Mouse (Mus musculus): ENCODE measurements around the gene Rel. TPM values are rescaled to one million over a fixed set of nuclear protein-coding genes. Genes with fewer than 3 reads are reported as not detected.
A peak's percentile ranks its signal among the peaks of the same experiment; 100 is the strongest.
"Not testable (repeated sequence)": the region's sequence is repeated elsewhere in the genome, so short reads cannot be mapped to it uniquely, and the experiment has no call there.

Rel gene
- total RNA-seq (2022) = 1 to 10 TPM; 6.9 to 9.1 (median 7.5) TPM

DNA sequence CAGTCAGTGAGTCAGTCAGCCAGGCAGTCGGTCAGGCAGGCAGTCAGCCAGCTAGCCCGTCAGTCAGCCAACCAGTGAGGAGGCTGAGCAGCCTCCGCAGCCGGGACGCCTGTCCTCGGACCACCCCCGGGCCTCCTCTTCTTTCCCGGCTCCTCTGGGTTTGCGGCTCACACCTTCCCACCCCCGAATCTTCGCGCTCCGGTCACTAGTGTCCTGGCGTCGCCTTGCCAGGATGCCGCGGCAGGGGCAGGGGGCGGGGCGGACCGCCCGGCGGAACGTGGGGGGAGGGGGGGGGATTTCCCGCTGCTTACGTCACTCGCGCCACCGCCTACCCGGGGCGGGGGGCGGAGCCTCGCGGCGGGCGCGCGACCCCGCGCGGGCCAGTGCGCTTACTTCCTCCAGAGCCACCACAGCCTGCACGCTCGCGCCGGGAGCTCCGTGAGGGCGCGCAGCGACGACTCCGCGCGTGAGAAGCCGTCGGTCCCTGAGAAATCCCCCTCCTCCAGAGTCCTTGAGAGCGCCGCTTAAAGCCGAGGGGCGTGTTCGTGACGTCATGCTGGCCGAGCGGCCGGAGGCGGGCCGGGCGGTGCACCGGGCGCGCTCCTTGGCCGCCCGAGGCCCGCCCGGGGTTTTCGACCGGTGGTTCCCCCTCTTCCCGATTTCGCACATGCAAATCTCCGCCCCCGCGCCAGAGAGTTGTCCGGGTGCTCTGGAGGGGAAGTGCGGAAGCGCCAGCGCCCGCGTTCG, at the start of gene Rel:
Rel (minus strand) TSS at position 211 of the 747 bp plus-strand sequence.
- DNase-seq = peak; percentile 92

DNA sequence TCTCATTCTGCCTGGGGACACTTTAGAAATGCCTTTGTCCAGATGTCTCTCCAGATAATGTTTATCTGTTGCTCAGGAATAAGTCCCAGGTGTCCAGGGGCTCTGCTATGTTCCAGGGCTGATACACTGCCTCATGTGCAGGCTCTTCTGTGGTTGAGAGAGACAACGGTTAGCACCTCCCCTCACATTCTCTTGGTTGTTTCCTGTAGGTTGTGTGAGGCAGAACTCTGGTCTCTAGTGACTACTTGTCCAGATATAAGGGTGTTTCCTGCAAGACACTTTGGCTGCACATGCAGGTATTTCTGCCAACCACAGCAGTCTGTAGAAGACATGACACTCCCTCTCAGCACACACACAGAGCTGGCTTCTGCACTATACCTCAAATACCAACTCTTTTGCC, 48.0 kb upstream of the Rel start:
- DNase-seq = no peak

DNA sequence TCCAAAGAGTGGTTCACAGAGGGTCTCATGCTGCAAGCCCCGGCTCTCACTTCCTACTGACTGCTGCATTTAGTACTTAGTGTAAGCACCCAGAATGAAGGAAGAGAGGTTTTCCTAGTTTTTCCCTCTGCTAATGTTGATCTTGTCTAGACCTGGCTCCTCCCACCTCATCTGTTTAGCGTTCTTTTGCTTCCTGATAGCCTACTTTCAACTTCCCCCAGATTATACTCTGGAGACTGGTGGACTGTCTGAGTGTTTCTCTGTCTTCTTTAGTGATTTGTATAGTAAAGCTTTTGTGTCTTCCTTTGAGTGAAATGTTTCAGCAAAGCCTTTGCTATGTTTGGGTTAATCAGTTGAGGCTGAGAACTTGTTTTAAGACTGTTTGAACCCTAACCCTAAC, 40.0 kb upstream of the Rel start:
- no peak for DNase-seq

DNA sequence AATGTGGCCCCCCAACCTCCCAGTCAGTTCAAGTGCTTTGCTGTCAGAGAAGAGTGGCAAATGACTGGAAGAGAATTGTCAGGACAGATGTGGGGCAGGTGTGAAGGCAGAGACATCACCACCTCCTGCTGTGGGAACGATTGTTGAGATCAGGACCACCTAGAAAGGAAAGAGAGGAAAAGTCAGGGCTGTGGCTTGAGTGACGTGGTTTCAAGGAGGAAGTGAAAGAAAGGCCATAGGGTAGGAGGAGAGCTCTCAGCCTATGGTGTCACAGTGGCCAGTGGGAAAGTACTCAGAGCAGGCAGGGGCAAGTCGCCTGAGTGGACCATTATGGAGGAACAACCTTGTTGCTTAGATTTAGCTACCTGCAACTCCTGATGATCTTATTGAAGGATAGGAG, 34.9 kb upstream of the Rel start:
- DNase-seq = no peak

DNA sequence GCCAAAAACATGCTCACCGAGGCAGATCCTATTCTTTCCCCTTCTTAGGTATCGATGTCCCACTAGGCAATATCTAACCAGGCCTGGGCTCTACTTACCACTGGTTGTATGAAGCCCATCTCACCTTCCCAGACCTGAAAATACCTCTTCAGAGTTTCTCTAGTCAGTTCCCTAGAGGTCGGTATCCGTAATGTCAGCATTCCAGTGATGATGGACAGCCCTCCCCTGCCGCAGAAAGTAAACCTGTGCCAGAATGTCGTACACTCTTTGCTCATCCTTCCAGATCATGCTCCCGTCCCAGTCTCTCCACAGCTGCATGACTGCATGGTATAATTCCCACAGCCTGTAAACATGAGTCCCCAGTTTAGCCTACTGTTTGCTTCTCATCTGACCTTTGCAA, 32.4 kb upstream of the Rel start:
- no peak for DNase-seq

DNA sequence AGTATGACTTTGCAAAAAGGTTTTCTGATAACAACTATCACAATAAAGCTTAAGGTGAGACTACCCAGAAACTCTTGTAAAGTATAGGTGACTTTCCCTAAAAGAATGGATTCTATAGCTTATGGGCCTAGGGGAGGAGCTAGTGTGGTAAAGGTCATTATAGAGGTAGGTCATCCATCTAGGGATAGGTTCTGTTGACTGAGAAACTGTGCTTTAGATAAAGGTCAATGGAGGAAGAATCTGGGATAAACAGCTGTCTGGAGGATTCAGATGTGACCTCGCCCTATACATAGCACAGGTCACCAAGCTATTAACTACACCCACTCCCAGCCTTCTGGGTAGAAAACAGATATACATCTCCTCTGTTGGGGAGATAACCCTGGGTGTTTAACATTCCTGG, 31.5 kb upstream of the Rel start:
- no peak for DNase-seq

DNA sequence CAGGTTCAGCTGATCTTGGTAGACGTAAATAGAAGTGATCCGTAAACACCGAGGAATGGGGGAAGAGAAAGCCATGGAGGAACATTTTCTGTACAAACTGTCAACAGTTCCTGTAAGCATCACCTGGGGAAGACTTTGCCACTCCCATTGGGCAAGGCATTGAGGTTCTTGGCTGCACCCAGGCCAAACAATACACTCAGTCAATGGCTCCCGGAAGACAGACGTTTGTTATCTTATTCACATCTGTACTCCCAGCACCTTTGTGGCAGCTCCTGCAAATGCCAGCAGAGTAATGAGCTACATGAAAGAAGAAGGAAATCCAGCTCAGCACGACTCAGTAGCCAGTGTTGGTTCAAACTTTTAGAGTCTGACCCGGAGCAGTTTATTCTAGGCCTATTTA, 31.1 kb upstream of the Rel start:
- no peak for DNase-seq

DNA sequence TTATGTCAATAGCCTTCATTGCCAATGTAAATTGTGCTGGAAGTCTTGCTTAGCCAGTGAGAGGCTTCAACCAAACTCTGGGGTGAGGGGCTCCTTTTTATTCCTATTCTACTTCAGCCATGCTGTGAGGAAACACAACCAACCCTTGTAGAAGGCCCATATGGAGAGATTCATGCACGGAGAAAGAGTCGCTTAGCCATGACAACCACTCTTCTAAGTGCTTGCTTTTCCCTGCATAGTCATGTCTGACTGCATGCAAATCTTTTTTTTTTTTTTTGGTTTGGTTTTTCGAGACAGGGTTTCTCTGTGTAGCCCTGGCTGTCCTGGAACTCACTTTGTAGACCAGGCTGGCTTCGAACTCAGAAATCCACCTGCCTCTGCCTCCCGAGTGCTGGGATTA, 12.9 kb upstream of the Rel start:
- DNase-seq = not testable (repeated sequence)

DNA sequence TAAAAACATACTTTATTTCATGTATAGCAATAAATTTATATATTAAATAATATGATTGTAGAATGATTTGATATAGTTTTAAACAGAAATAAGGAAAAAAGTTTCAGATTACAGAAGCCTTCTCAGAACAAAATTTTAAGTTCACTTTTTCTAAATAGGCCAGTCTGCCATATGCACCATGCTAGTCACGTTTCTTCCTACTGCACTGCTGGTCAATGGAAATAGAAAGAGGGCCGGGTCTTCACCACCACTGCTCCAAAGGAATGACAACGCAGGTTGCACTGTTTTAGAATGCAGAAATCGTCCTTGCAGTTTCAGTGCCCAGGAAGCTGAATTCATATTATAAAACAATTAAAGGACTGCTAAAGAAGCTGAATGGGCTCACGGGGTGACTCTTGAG, 12.3 kb upstream of the Rel start:
- DNase-seq = no peak

DNA sequence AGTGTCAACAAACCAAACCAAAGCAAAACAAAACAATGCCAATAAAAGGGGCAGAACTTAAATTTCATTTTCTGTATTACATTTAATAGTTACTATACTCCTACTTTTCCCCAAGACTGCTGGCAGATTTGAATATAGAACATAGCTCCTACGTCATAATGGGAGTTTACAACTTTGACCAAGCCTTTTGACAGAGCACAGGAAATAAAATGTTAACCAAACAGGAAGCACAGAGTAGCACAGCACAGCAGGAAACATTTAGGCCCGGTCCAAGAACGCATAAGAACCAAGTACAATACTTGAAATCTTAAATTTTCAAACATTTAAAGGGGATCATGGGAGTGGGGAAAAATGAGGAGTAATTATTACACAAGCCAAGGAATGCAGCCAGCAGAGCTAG, 11.3 kb upstream of the Rel start:
- no peak for DNase-seq

DNA sequence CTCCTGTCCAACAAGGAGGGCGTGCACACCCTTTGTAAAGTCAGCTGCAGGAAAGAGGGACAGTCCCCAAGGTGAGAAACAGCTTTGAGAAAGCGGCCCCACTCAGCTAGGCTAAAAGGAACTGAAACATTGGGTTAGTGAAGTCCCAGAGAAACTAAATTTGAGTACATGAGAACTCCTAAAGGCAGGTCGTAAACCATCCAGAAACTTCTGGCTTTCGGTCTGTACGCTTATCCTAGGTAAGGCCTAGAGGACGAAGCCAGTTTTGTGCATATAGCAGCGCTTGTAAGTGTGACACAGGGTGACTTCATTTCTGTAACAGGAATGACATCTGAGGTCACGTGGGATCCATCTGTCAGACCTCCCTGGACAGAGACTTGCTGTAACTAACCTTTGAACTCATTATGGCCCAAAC, 8.0 kb upstream of the Rel start:
- DNase-seq = no peak

DNA sequence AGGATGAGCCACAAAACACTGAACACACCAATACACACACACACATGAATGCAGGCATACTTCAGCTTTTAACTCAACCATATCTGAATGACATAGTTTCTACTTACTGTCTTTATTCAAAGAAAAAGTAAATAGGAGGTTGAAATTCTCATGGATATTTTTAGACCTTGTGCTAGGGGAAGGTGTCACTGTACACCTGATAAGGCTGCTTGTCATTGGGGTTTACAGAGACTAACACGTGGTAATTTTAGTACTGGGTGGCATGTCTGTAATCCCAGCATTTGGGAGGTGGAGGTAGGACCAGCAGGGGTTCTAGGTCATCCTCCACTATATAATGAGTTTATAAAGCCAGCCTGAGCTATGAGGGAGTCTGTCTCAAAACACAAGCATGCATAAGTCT, 1.7 kb upstream of the Rel start:
- DNase-seq = no peak

DNA sequence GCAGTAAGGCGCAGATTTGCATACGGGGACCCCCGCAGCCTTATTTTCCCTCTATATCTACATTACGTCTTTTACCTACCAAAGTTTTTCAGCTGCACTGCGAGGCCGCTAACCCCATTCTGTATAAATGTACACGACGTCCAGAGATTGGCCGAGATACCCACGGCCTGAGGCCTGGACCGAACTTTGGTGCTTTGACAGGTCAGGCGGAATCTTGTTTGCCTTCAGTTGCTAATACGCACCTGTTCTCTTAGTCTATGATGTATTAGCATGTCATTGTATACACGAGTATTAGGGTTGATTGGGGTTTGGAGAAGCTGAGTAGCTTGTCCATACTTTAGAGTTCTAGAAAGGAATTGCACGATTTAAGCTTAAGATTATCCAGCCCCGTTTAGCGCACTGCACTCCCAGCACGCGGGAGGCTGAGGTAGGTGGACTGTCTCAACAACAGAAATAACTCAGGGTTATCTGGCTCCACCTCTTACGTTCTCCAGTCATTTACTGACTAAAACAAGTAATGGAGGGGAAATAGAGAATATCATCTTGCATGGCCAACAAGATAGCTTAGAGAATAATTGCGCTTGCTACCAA, 832 bp upstream of the Rel start:
- no peak for DNase-seq

DNA sequence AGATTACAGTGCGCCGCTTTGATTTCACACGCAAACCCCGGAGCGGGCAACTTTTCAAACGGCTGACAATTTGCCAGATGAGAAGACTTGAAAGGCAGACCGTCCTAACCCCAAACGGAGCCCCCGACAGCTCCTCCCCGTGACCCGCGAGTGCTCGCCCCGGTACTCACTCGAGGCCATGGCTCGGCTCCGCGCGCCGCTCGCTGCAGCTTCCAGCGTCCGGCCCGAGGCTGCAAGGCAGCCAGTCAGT, 335 bp downstream of the Rel start:
- DNase-seq = no peak

DNA sequence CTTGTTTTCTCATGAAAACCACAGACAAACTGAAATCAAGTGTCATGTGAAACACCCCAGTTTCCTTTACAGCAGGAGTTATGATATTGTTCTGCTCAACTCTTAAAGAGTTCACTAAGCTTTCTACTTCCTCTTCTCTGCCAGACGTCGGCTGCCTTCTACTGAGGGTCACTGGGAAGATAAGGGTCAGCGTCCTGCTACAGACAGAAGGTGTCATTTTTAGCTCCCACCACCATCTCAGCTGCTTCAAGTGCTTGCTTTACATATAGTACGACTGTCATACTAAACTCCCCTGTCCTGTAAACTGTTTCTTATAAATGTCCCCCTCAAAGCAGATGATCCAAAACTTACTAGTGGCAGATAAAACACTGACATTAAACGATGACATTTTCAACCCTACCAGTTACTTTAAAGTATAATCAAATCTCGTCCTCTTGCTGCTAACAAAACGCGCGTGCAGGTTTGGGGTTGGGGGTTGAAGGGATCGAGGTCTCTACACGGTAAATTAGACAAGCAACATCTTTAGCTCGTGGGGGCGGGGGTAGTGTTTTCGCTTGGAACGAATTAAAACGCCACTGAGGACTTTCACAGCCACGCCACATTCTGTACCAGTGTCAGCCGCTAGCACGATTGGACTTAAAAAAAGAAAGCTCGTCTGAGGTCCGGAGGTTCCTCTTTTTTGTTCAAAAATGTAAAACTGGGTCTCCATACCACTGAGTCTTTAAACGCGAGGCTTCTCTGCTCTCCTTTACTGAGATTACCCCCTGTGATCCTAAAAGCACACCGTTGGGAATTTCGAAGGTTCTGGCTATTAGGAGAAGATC, 872 bp downstream of the Rel start:
- DNase-seq = peak; percentile 13

DNA sequence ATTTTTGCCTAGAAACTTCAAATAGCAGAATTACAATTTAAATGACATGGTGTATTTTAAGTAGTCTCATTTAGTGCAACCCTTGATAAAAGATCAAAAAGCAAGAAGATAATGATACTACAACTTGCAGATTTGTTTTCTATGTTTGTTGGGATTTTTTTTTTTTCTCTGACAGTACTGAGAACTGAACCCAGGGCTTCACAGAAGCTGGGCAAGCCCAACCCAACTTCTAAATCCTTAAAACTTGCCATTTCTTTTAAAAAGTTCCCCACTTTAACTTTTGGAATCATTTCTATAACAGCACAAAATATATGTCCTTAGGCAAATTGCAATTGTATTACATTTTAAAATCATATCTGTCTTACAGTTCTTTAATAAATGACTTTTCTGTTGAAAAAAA, 1.7 kb downstream of the Rel start:
- DNase-seq = no peak

DNA sequence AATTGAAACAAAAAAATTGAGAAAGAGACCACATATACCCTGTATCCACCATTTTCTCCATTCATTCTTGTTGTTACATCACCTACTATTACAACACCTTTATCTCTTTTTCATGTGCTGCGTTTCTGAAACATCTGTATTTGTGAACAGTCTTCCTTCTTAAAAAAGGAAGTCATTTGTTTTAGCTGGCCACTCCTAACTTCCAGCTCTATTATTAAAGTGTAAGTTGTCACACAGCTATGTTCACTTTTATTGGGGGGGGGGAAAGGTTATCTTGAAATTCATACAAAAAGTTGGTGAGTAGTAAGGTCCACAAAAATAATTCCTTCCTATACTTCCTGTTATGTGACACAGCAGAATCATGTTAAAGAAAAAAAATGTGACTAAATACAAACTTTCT, 2.8 kb downstream of the Rel start:
- DNase-seq = no peak

DNA sequence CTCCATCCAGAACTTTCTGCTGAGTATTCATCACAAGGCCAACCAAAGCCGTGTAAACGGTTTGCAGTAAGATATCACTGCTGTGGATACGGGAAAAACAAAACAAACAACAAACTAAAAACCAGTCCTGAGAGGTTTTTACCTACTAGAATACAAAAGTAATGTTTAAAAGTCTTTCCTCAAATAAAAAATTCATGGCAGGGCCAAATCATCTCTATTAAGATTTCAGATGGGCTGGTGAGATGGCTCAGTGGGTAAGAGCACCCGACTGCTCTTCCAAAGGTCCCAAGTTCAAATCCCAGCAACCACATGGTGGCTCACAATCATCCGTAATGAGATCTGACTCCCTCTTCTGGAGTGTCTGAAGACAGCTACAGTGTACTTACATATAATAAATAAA, 3.4 kb downstream of the Rel start:
- DNase-seq = not testable (repeated sequence)

DNA sequence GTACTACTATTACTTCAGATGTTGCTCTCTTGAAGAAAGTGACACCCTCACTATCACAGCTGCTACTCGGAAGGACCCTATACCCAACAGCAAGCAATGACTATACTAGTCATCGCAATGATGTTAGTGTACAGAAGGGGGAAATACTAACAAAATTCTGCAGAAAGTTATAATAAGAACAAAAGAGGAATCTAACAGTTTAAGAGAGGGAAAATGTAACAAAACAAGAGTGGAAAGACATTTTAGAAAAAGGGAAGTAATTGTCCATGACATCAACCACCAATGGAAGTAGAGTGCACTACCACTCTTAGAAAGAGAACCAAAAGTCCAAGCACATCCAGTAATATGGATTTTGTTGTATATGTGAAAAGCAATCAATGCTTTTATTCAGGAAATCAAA, 8.1 kb downstream of the Rel start:
- no peak for DNase-seq

DNA sequence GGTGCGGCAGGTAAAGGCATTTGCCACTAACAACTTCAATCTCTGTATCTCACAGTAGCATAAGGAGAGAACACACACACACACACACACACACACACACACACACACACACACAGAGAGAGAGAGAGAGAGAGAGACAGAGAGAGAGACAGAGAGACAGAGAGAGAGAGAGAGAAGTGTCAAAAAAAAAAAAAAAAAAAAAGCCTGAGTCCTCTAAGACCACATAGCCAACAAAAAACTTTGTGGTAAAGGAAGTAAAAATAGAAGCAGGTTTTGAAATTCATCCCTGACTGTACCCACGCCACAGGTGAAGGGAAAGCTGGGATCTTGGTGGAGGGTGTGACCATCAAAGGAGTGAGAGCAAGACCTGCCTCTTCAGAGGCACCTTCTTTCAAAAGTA, 12.6 kb downstream of the Rel start:
- DNase-seq = no peak

DNA sequence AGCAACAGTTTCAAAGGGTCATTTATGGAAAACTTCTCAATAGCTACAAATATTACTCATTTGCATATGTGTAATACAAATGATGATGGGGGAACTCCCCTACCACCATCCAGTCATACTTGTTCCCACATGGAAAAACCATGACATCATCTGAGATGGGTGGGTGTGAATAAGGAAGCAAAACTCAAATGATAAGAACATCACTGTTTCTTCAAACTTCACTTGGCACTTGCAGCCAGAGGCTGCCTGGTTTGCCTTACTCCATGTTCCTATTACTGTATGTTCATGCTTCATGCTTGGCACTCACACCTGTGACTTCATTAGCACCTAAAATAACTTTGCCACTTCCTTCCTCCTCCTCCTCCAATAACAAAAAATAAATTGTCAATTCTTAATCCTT, 16.4 kb downstream of the Rel start:
- no peak for DNase-seq

DNA sequence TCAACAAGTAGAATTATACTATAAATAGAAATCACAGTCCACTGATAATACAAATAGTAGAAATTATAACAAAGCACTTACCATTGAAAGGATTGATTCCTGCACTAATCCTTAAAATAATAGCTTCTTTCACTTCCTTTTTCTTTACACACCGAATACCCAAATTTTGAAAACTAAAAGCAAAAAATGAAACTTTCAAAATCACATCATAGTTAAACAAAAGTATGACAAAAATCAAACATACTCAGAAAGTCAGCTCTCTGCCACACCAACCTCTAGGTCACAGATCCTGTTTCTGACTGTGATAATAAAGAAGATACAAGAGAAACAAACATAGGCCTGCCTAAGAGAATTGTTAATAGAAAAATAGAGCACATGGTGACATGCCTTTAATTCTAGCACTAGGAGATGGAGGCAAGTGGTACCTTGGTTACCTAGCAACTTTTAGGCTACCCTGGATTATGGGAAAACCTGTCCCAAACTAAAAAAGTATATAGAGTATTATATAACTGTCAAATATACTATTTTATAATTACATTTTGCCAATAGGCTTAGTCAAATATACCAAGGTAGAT, 17.5 kb downstream of the Rel start:
- DNase-seq = no peak

DNA sequence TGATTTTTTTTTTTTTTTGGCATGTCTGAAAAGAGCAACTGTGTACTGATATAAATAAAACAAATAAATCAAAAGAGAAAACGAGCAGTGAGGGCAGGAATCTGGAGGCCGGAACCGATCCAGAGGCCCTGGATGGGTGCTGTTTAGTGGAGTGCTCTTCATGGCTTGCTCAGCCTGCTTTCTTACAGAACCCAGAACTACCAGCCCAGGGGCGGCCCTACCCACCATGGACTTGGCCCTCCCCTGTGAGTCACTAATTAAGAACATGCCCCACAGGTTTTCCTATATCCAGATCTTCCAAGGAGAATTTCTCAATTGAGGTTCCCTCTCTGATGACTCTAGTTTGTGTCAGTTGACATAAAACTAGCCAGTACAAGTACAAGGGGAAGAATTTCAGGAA, 24.7 kb downstream of the Rel start:
- no peak for DNase-seq

DNA sequence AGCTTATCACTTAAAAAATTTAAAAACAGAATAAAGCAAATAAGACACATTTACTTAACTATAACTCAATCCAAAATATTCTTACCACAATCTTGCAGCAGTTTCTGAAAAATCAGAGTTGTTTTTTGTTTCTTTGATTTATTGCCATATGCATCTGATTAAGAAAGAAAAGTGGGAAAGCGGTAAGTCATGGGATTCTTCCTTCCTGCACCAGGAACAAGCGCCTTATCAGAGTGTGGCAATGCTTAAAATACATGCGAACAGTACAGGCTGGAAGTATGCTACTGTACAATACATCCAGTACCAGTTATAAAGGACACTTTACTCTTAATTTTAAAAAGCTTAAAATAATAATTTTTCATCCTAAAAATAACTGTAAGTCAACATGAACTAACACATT, 26.4 kb downstream of the Rel start:
- DNase-seq = no peak
